Mouse (Mus musculus) embryonic facial prominence, embryonic 11.5 days (tissue): ENCODE measurements around the gene Nr2e1. TPM values are rescaled to one million over a fixed set of nuclear protein-coding genes. Genes with fewer than 3 reads are reported as not detected.
A peak's percentile ranks its signal among the peaks of the same experiment; 100 is the strongest.

Experiments
- ATAC-seq: fragments of 200-750 bp; cut with Nextera tagmentation; replicated peaks from 2 replicates; pipeline ENCODE4 v1.8.0; 2017; ENCODE audit warnings: low read depth; ENCODE audit not compliant: insufficient number of reproducible peaks, low FRiP score, low TSS enrichment
- DNase-seq: peaks from one replicate; pipeline ENCODE4 v3.0.0-alpha.2; 2015; ENCODE audit warnings: low spot score
- H3K27ac ChIP-seq: fragments of 300-500 bp; sonication (generic); replicated peaks from 2 replicates; pipeline ENCODE4 v1.5.1; 2014; ENCODE audit warnings: mild to moderate bottlenecking, low read depth, low read length, control low read depth
- H3K27me3 ChIP-seq: fragments of 300-500 bp; sonication (generic); 2 replicates; pipeline ENCODE4 v1.6.1; 2014; ENCODE audit warnings: mild to moderate bottlenecking, low read length, moderate library complexity, mixed read lengths; ENCODE audit not compliant: control insufficient read depth, insufficient read depth
- H3K36me3 ChIP-seq: fragments of 300-500 bp; sonication (generic); replicated peaks from 2 replicates; pipeline ENCODE4 v1.6.1; 2014; ENCODE audit warnings: low read depth, mild to moderate bottlenecking, low read length, moderate library complexity, mixed read lengths; ENCODE audit not compliant: control insufficient read depth, insufficient read depth
- H3K4me1 ChIP-seq: fragments of 300-500 bp; sonication (generic); 2 replicates; pipeline ENCODE4 v1.6.1; 2014; ENCODE audit warnings: low read length, mixed read lengths; ENCODE audit not compliant: control insufficient read depth, insufficient read depth
- H3K4me2 ChIP-seq: fragments of 300-500 bp; sonication (generic); 2 replicates; pipeline ENCODE4 v1.6.1; 2014; ENCODE audit warnings: low read depth, mild to moderate bottlenecking, control low read depth, low read length, moderate library complexity
- H3K4me3 ChIP-seq: fragments of 300-500 bp; sonication (generic); 2 replicates; pipeline ENCODE4 v1.5.1; 2014; ENCODE audit warnings: low read depth, low read length, control low read depth
- H3K9ac ChIP-seq: fragments of 300-500 bp; sonication (generic); replicated peaks from 2 replicates; pipeline ENCODE4 v1.6.1; 2014; ENCODE audit warnings: mild to moderate bottlenecking, control low read depth, low read length
- H3K9me3 ChIP-seq: fragments of 300-500 bp; sonication (generic); replicated peaks from 2 replicates; pipeline ENCODE4 v1.6.1; 2016; ENCODE audit warnings: mild to moderate bottlenecking, low read length, inconsistent platforms, mixed read lengths; ENCODE audit not compliant: control insufficient read depth
- WGBS: fragments of 180-500 bp; shearing (Covaris S2); extraction: QIAGEN DNeasy Blood & Tissue Kit; methylation state at CpG from one replicate; pipeline ENCODE4 v1.1.7; 2014; 5-methylcytosine and 5-hydroxymethylcytosine counted together
- polyA plus RNA-seq: library from polyadenylated mRNA; unstranded; fragments of >200 nt; fragmentation: Nextera tagmentation; extraction: Ambion mirVana; gene quantifications from 2 replicates; pipeline ENCODE4 v1.2.1, GENCODE M21; 2014

Gene Nr2e1
- 8.6 and 11.8 TPM in 2 replicates for polyA plus RNA-seq

DNA sequence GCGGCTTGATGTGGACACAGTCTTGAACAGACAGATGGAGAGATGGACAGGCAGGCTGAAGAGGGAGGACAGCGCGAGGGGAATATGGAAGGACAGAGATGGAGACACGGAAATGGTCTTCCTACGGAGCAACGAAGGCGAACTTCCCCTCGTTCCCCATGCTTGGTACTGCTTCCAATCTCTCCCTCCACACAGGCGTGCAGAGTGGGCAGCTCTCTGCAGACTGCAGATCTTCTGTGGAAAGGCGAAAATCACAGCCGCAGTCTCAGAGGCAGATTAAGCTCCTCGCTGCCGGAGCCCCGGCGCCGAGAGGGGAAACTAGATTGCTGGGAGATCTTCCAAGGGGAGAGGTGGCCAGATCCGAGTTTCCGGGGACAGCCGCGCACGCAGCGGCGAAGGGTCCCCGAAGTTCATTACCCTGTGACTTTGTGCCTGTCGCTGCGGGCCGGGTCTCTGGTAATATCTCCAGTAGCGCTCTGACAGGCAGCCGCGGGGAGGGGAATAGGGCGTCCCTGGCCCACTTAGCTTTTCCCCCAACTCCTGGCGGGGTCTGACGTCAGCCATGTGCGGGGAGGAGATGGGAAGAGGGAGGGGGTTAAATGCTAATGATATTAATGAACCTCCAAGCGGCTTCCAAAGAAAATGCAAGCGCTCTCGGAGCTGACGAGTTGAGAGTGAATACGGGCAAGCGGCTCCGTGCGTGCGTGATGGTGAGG lies at the start of gene Nr2e1, which contains the start of gene Ostm1:
Gene Nr2e1 (minus strand): TSS at position 476 of the 716 bp plus-strand sequence.
Gene Ostm1 (plus strand): TSS at position 666 of the 716 bp plus-strand sequence.
- peak; percentile 66 for DNase-seq
- Histone ChIP-seq H3K4me3 (peak within 1 kb of the TSS; percentile 30), H3K9me3 (no peaks in the 10 kb centered on the region), H3K27ac (no peak within 1 kb of the TSS), H3K4me1 (no peaks in the 10 kb centered on the region; the same call in none of the 2 replicates), H3K4me2 (peak within 1 kb of the TSS; percentile 44), H3K36me3 (no peaks in the 10 kb centered on the region), H3K9ac (peak within 1 kb of the TSS; percentile 53), H3K27me3 (peaks cover 80% of the 10 kb centered on the region)
- no peak; the same call in 1 of the 2 replicates for ATAC-seq
- under 1% methylated on average over 43 of the region's 43 CpGs for WGBS

DNA sequence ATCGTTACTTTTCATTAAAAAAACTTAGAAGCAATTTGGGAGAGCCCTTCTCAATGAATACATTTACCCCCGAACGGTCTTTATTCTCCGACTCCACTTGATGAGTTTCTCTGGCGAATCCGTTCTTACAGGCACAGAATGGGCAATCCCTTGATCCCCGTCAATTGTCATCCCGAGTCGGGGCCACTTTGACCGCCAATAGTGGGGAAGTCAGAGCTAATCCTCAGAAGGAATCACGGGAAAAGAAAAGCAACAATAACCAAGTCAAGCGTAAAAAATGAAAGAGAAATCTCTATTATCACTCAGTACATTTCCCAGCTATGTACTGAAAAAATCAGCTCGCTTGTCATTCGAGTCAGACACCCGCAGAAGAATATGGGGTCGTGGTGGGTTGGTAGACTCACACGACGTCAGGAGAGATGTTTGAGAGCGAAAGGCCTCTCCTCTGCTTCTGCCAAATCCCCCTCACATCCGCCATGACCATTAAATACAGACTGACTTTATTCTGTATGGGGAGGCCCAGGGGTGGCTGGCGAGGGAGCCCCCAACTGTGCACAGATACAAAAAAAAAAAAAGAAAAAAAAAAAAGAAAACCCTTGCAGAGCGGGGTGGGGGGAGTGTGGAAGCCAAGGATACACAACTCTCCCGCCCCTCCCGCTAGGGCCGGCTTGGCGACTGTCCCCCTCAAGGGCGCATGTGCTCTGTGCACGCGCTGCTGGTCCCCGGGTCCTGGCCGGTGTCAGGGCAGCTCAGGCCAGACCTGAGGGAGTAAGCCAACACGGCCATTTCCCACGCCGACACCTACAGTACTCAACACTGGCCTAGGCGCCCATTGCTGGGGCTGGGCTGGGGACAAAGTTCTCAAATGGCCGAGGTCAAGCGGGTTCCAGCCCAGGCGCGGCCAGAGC lies 49.3 kb upstream of the Nr2e1 start:
- peaks cover 83% of the 10 kb centered on the region for H3K27me3 ChIP-seq
- DNase-seq: peak; percentile 55
- no peak overlapping the region for H3K9ac ChIP-seq
- peak overlapping the region; percentile 2 for H3K4me2 ChIP-seq
- under 1% methylated on average over 39 of the region's 39 CpGs for WGBS
- H3K36me3 ChIP-seq: no peaks in the 10 kb centered on the region
- H3K27ac ChIP-seq: no peak overlapping the region
- no peak; the same call in 1 of the 2 replicates for ATAC-seq
- H3K4me3 ChIP-seq: no peak overlapping the region
- H3K4me1 ChIP-seq: peaks cover 4% of the 10 kb centered on the region; the same call in 1 of the 2 replicates
- no peaks in the 10 kb centered on the region for H3K9me3 ChIP-seq

GRCm38 (mm10) chr10:42631754-42632452 lies 48.5 kb upstream of the Nr2e1 start:
- Histone ChIP-seq H3K36me3 (no peaks in the 10 kb centered on the region), H3K9ac (no peak overlapping the region), H3K27me3 (peaks cover 81% of the 10 kb centered on the region), H3K9me3 (no peaks in the 10 kb centered on the region), H3K4me3 (no peak overlapping the region), H3K4me2 (peak overlapping the region; percentile 24), H3K27ac (no peak overlapping the region), H3K4me1 (peaks cover 4% of the 10 kb centered on the region; the same call in 1 of the 2 replicates)
- DNase-seq (peak; percentile 26), ATAC-seq (no peak)
- WGBS: 2% methylated on average over 37 of the region's 42 CpGs

GRCm38 (mm10) chr10:42630596-42631355 lies 47.3 kb upstream of the Nr2e1 start:
- H3K27ac ChIP-seq: no peak overlapping the region

DNA sequence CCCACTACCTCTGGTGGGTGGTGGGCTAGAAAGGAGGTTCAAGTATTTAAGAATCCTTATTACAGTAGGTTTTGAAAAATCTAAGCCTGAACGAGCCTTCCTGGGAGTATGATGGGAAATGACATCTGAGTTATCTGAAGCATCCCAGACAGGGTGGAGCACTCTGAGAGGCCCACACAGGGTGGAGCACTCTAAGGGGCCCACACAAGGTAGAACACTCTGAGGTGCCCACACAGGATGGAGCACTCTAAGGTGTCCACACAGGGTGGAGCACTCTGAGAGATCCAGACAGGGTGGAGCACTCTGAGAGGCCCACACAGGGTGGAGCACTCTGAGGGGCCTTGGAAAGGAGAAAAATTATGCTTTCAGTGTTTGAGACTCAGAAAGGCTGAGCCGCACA lies 42.5 kb upstream of the Nr2e1 start:
- Histone ChIP-seq H3K9ac (no peak overlapping the region), H3K9me3 (no peaks in the 10 kb centered on the region), H3K27me3 (peaks cover 34% of the 10 kb centered on the region), H3K4me1 (no peaks in the 10 kb centered on the region), H3K4me3 (no peak overlapping the region), H3K4me2 (no peak overlapping the region), H3K36me3 (no peaks in the 10 kb centered on the region), H3K27ac (no peak overlapping the region)
- 79% methylated on average over 2 of the region's 2 CpGs for WGBS
- DNase-seq: no peak
- no peak for ATAC-seq

More at GRCm38 (mm10) chr10:42630596-42631355, 47.3 kb upstream of the Nr2e1 start:
- H3K4me3 ChIP-seq: no peak overlapping the region
- ATAC-seq (no peak), DNase-seq (peak; percentile 65)
- no peak overlapping the region for H3K9ac ChIP-seq
- peaks cover 73% of the 10 kb centered on the region for H3K27me3 ChIP-seq
- no peaks in the 10 kb centered on the region for H3K9me3 ChIP-seq
- H3K4me2 ChIP-seq: no peak overlapping the region
- WGBS: under 1% methylated on average over 19 of the region's 19 CpGs
- peaks cover under 1% of the 10 kb centered on the region; the same call in 1 of the 2 replicates for H3K4me1 ChIP-seq
- H3K36me3 ChIP-seq: no peaks in the 10 kb centered on the region

DNA sequence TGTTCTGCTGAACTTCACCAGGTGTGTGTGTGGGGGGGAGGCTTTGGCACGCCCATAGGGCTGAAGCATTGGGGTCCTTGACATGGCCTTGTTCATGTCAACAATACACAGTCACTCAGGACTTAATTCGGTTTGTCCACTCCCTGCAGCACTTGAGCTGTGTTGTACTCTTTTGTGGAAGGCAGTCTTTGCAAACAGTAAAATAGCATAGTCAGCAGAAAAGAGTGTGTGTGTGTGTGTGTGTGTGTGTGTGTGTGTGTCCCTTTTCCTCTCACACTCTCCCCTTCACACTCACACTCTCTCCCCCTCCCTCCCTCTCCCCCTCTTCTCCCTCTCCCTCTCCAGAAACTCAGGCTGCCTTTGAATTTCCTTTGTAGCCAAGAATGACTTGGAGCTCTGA lies 34.9 kb upstream of the Nr2e1 start:
- Histone ChIP-seq H3K9me3 (no peaks in the 10 kb centered on the region), H3K27me3 (peaks cover 35% of the 10 kb centered on the region), H3K4me3 (no peak overlapping the region), H3K36me3 (no peaks in the 10 kb centered on the region), H3K9ac (no peak overlapping the region), H3K4me1 (no peaks in the 10 kb centered on the region), H3K4me2 (no peak overlapping the region), H3K27ac (no peak overlapping the region)
- 48% methylated on average over 2 of the region's 2 CpGs for WGBS
- ATAC-seq: no peak
- DNase-seq: no peak

DNA sequence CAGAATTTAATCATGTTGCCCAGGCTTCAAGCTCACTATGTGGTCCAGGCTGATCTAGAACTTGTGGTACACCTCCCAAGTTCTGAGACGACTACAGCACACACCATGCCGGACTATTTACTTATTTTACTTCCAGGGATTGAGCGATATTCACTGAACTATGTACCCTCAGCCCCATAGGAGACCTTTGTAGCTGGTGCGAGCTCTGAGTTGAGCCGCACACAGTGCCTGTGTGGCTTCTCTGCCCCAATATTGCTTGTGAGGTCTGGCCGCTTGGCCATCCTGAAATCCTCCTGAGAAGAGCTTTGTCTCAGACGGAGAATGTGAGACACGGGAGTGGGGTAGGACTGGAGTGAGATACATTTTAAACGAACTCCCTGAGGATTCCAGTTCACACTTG lies 31.3 kb upstream of the Nr2e1 start:
- Histone ChIP-seq H3K36me3 (no peaks in the 10 kb centered on the region), H3K4me2 (no peak overlapping the region), H3K9ac (no peak overlapping the region), H3K27ac (no peak overlapping the region), H3K27me3 (peaks cover 47% of the 10 kb centered on the region), H3K4me1 (no peaks in the 10 kb centered on the region), H3K4me3 (no peak overlapping the region), H3K9me3 (no peaks in the 10 kb centered on the region)
- WGBS: 10% methylated on average over 9 of the region's 9 CpGs
- ATAC-seq (no peak), DNase-seq (no peak)
